Mouse (Mus musculus) lung, embryonic 14.5 days (tissue): ENCODE measurements around the gene Cox10. TPM values are rescaled to one million over a fixed set of nuclear protein-coding genes. Genes with fewer than 3 reads are reported as not detected.

Experiments
- ATAC-seq: fragments of 200-750 bp; cut with Nextera tagmentation; 2 replicates; pipeline ENCODE4 v1.8.0; 2017; ENCODE audit warnings: mild to moderate bottlenecking, moderate TSS enrichment, moderate library complexity; ENCODE audit not compliant: insufficient read depth
- DNase-seq: peaks from one replicate; pipeline ENCODE4 v3.0.0-alpha.2; 2015
- H3K27ac ChIP-seq: fragments of 300-500 bp; sonication (generic); 2 replicates; pipeline ENCODE4 v1.5.1; 2014; ENCODE audit warnings: low read depth, mild to moderate bottlenecking, moderate library complexity
- H3K27me3 ChIP-seq: fragments of 300-500 bp; sonication (generic); 2 replicates; pipeline ENCODE4 v1.6.1; 2014; ENCODE audit warnings: low read length, control low read depth; ENCODE audit not compliant: insufficient read depth
- H3K36me3 ChIP-seq: fragments of 300-500 bp; sonication (generic); 2 replicates; pipeline ENCODE4 v1.6.1; 2014; ENCODE audit warnings: control low read depth; ENCODE audit not compliant: insufficient read depth
- H3K4me1 ChIP-seq: fragments of 300-500 bp; sonication (generic); 2 replicates; pipeline ENCODE4 v1.6.1; 2014; ENCODE audit warnings: antibody characterized with exemption, control low read depth; ENCODE audit not compliant: insufficient read depth
- H3K4me2 ChIP-seq: fragments of 300-500 bp; sonication (generic); 2 replicates; pipeline ENCODE4 v1.6.1; 2014; ENCODE audit warnings: mild to moderate bottlenecking
- H3K4me3 ChIP-seq: fragments of 300-500 bp; sonication (generic); 2 replicates; pipeline ENCODE4 v1.5.1; 2014; ENCODE audit warnings: low read depth, low read length
- H3K9ac ChIP-seq: fragments of 300-500 bp; sonication (generic); 2 replicates; pipeline ENCODE4 v1.6.1; 2014
- H3K9me3 ChIP-seq: fragments of 300-500 bp; sonication (generic); 2 replicates; pipeline ENCODE4 v1.6.1; 2016; ENCODE audit warnings: low read depth, low read length, control low read depth
- CTCF ChIP-seq: IDR thresholded peaks from 2 replicates; pipeline ENCODE4 v1.5.1; 2016; ENCODE audit warnings: antibody characterized with exemption, low read depth
- WGBS: fragments of 180-500 bp; shearing (Covaris S2); extraction: QIAGEN DNeasy Blood & Tissue Kit; methylation state at CpG from one replicate; pipeline ENCODE4 v1.1.7; 2014; 5-methylcytosine and 5-hydroxymethylcytosine counted together
- polyA plus RNA-seq: library from polyadenylated mRNA; unstranded; fragments of >200 nt; fragmentation: Nextera tagmentation; extraction: Ambion mirVana; gene quantifications from 2 replicates; pipeline ENCODE4 v1.2.1, GENCODE M21; 2014

Cox10 gene
- polyA plus RNA-seq, 1 experiment from 2014 or later: 27.3 TPM

DNA sequence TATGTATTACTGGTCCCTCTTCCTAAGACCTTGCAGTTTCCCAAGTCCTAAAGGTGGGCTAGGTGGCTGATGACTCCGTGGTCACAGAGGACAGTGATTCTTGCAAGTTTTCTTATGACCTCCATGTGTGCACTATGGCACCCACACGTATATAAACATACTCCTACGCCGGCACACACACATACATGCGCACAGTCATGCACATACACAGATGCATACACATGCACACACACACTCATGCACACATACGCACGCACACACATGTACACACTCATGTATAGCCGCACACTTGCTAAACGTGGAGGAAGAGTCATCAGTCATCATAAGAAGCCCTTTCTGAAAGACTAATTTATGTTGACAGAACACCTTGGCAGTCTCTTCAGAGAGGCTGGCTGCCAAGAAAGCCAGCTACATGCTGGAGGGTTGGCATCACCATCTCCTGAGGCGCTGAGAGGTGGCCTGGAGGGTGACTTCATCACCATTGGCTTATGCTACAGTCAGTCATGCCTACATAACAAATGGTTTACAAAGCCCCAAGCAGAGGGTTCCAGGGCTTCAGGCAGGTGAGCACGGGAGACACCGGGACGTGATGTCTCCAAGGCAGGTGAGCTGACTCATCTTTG is 135.9 kb downstream of the Cox10 start:
- 92% methylated on average over 13 of the region's 13 CpGs for WGBS
- no peak for ATAC-seq

DNA sequence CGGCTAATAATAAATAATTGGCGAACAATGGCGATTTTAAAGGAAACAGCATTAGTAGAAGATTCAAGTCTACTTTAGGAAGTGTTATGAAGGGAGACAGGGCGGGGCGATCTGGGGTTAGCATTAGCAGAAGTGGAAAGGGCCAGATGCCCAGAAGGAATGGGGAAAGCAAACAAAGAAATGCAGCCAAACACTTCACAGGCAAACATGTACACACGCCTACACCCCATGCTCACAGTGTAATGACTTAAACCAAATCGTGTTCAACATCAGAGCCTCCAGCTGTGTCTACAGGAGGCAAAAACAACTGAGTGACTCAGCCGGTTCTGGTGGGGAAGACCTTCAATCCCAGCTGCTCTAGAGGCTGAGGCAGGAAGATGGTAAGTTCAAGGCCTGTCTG is 137.1 kb downstream of the Cox10 start:
- Histone ChIP-seq H3K4me3 (no peak overlapping the region), H3K4me2 (no peak overlapping the region), H3K27ac (no peak overlapping the region), H3K27me3 (0 out of 2 replicates have a peak, but pooled peaks cover 5% of the 10 kb centered on the region), H3K9ac (no peak overlapping the region), H3K36me3 (no peaks in the 10 kb centered on the region), H3K4me1 (no peaks in the 10 kb centered on the region; the same call in 1 of the 2 replicates), H3K9me3 (no peaks in the 10 kb centered on the region)
- ATAC-seq: no peak
- no peak for DNase-seq
- 70% methylated on average over 8 of the region's 8 CpGs for WGBS
- no peak for TF ChIP-seq CTCF

More for the DNA sequence above, 135.9 kb downstream of the Cox10 start:
- 0 out of 2 replicates have a peak, but pooled peaks cover 5% of the 10 kb centered on the region for H3K27me3 ChIP-seq
- H3K4me1 ChIP-seq: no peaks in the 10 kb centered on the region; the same call in 1 of the 2 replicates
- H3K4me2 ChIP-seq: no peak overlapping the region
- H3K9ac ChIP-seq: no peak overlapping the region
- H3K36me3 ChIP-seq: no peaks in the 10 kb centered on the region
- DNase-seq: no peak
- no peak for TF ChIP-seq CTCF
- no peak overlapping the region for H3K4me3 ChIP-seq
- H3K27ac ChIP-seq: no peak overlapping the region
- no peaks in the 10 kb centered on the region for H3K9me3 ChIP-seq

- Histone ChIP-seq H3K4me2 (no peak overlapping the region), H3K9me3 (no peaks in the 10 kb centered on the region), H3K4me1 (no peaks in the 10 kb centered on the region), H3K4me3 (no peak overlapping the region), H3K9ac (no peak overlapping the region), H3K27me3 (0 out of 2 replicates have a peak, but pooled peaks cover 8% of the 10 kb centered on the region), H3K36me3 (no peaks in the 10 kb centered on the region), H3K27ac (no peak overlapping the region)
- TF ChIP-seq CTCF: no peak
- ATAC-seq (no peak), DNase-seq (no peak)
- WGBS: 38% methylated on average over 3 of the region's 3 CpGs
These were observed 142.6 kb downstream of the Cox10 start for GRCm38 (mm10) chr11:63936641-63937040.

DNA sequence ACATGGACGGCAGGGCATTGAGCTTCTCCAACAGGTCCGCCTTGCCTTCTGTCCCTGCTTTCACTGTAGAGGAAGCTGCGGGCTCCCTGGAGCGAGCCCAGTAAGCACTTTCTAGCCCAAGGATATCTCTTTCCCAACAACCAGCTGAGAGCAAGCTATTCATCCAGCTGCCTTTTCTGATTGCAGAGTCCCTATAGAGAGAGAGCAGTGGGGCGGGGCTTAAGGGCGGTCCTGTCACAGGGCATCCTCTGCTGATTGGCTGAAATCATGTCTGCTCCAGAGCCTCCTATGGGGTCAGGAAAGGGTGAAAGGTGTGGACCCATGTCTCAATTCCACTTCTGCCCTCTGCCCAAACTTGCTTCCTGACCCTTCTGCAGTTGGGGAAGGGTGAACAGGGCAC is 152.4 kb downstream of the Cox10 start:
- Histone ChIP-seq H3K27ac (no peak overlapping the region), H3K9me3 (no peaks in the 10 kb centered on the region), H3K4me3 (no peak overlapping the region), H3K27me3 (peaks cover 49% of the 10 kb centered on the region), H3K4me1 (no peaks in the 10 kb centered on the region), H3K36me3 (no peaks in the 10 kb centered on the region), H3K4me2 (no peak overlapping the region), H3K9ac (no peak overlapping the region)
- WGBS: 91% methylated on average over 6 of the region's 6 CpGs
- ATAC-seq: no peak
- no peak for TF ChIP-seq CTCF
- no peak for DNase-seq

GRCm38 (mm10) chr11:63925161-63925582 is 154.1 kb downstream of the Cox10 start:
- H3K27ac ChIP-seq: no peak overlapping the region
- no peaks in the 10 kb centered on the region for H3K36me3 ChIP-seq
- WGBS: under 1% methylated on average over 31 of the region's 31 CpGs
- peak overlapping the region; percentile 30 for H3K4me3 ChIP-seq
- peak overlapping the region; percentile 65 for H3K4me2 ChIP-seq
- H3K9ac ChIP-seq: peak overlapping the region; percentile 11; the same call in 1 of the 2 replicates
- ATAC-seq (0 out of 2 replicates have a peak, but pooled peaks have one; percentile 12), DNase-seq (peak; percentile 84)
- peak; percentile 91 for TF ChIP-seq CTCF
- H3K27me3 ChIP-seq: peaks cover 67% of the 10 kb centered on the region
- H3K4me1 ChIP-seq: peaks cover 6% of the 10 kb centered on the region; the same call in 1 of the 2 replicates
- H3K9me3 ChIP-seq: no peaks in the 10 kb centered on the region

DNA sequence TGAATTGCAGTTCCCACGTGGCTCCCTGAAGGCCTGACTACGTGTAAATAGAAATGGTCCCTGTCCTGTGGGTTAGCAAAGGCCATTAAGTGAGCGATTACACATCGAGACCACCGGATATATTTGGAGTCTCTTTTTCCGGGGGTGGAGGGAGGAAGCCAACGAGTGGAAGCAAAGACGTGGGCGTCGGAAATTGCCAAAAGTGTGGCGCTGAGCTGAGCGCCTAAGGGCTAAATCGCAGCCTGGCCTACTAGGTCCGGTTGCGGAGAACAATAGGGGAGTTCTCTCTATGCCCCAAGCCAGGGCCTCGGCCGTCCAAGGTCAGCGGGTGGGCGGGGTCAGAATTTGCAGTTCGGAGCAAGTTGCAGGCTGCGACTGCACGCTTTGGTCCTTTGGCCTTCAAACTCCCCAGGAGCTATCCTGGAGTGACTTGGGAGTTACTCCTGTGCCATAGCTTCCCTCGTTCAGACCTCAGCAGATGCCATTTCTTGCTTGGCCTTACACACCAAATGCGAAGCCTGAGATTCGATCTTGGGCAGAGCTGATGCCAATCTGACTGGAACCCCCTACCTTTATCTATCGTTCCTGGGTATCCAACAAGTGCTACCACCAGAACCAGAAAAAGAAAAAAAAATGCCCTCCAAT is 154.9 kb downstream of the Cox10 start:
- DNase-seq (peak; percentile 44), ATAC-seq (no peak)
- peak overlapping the region; percentile 89; the same call in 1 of the 2 replicates for H3K4me2 ChIP-seq
- H3K36me3 ChIP-seq: no peaks in the 10 kb centered on the region
- no peak overlapping the region for H3K9ac ChIP-seq
- 7% methylated on average over 26 of the region's 26 CpGs for WGBS
- H3K27ac ChIP-seq: no peak overlapping the region
- no peaks in the 10 kb centered on the region for H3K9me3 ChIP-seq
- H3K27me3 ChIP-seq: peaks cover 74% of the 10 kb centered on the region
- peak overlapping the region; percentile 30; the same call in 1 of the 2 replicates for H3K4me3 ChIP-seq
- TF ChIP-seq CTCF: no peak
- H3K4me1 ChIP-seq: peaks cover 6% of the 10 kb centered on the region; the same call in 1 of the 2 replicates

- DNase-seq: peak; percentile 34
- no peak for TF ChIP-seq CTCF
- H3K27me3 ChIP-seq: peaks cover 85% of the 10 kb centered on the region
- 2% methylated on average over 29 of the region's 29 CpGs for WGBS
- H3K4me1 ChIP-seq: peaks cover 11% of the 10 kb centered on the region; the same call in 1 of the 2 replicates
- no peaks in the 10 kb centered on the region for H3K36me3 ChIP-seq
- H3K4me2 ChIP-seq: peak overlapping the region; percentile 89
- no peak overlapping the region for H3K9ac ChIP-seq
- no peaks in the 10 kb centered on the region for H3K9me3 ChIP-seq
- peak overlapping the region; percentile 29 for H3K4me3 ChIP-seq
- ATAC-seq: no peak
- no peak overlapping the region for H3K27ac ChIP-seq
These were observed 155.9 kb downstream of the Cox10 start for GRCm38 (mm10) chr11:63923386-63923785.
